Mouse (Mus musculus) testis, adult 2 months (tissue): ENCODE results near the gene Sorcs1.

Source experiments
- CTCF ChIP-seq: fragments of 200-500 bp; IDR thresholded peaks from 2 replicates; pipeline ENCODE4 v1.5.1; 2012; ENCODE audit warnings: low read depth, mild to moderate bottlenecking, inconsistent platforms, low read length, moderate library complexity; ENCODE audit not compliant: control insufficient read depth, insufficient read depth, insufficient replicate concordance
- POLR2A ChIP-seq: fragments of 200-500 bp; IDR thresholded peaks from 2 replicates; pipeline ENCODE4 v1.6.1; 2012; ENCODE audit warnings: low read depth, mild to moderate bottlenecking, inconsistent platforms, low read length, moderate library complexity; ENCODE audit not compliant: control insufficient read depth

DNA sequence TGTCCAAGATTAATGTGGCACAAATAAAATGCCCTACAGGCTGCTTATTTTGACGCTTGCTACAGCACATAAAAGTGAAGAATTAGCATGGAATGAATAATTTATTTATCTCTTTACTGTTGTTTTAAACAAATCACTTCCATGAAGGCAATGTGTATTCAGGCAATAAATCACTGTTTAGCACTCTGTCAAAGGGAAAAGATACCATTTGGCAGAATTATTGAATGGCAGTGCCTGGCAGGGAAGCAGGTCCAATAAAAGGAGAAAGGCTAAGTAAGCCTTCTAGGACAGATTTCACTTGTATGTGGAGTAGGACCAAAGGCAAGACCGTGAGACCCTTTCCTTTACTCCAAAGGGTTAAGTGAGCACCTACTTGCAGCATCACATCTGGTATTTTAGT is 187.7 kb downstream of the Sorcs1 start:
- TF ChIP-seq CTCF (no peak), POLR2A (no peak)
